ENCODE assay signal across 20 mouse cellular contexts in the genomic region with DNA sequence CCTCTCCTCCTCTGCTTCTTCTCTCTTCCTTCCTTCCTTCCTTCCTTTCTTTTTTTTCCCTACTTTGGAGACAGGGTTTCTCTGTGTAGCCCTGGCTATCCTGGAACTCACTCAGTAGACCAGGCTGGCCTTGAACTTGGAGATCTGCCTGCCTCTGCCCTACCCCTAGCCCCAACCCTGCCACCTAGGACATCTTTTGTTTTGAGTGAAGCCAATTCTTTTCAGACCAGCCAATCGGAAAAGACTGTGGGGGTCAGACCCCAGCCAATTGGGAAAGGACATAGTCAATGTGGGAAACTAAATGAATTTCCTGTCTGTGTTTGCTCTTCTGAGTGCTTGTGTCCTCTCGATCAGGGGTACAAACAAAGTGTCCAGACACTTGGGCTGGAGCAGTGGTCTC. TPM values are rescaled to one million over a fixed set of nuclear protein-coding genes. Genes with fewer than 3 reads are reported as not detected.
A peak's percentile ranks its signal among the peaks of the same experiment; 100 is the strongest.
DNase-seq lines count a peak whose midpoint lies in the region; ATAC-seq lines count a peak whose summit lies in the region.
"Had no signal": no experiment of that assay in that cellular context is flagged by ENCODE, and none has a peak within 500 bp of the region (broad histone marks: within the 10 kb centered on the region; RNA-seq: fewer than 3 reads in every experiment).

No protein-coding gene starts in this region.

- H3K4me1 ChIP-seq in heart, embryonic 14.5 days (ENCODE audit: control insufficient read depth in 2 of 2, insufficient read depth in 2 of 2, low read length in 2 of 2): peaks cover 26 to 40% of the 10 kb centered on the region in 2 experiments
- peaks cover 57% of the 10 kb centered on the region for H3K4me1 ChIP-seq in midbrain, embryonic 10.5 days
- H3K4me1 ChIP-seq in midbrain, embryonic 16.5 days (ENCODE audit: control insufficient read depth, insufficient read depth, low read length): peaks cover 3% of the 10 kb centered on the region; the same call in 1 of the 2 replicates
- H3K4me1 ChIP-seq in limb, embryonic 12.5 days (replicated peaks): peaks cover 15% of the 10 kb centered on the region
- H3K4me1 ChIP-seq in hindbrain, embryonic 13.5 days (replicated peaks): peaks cover 21% of the 10 kb centered on the region

- no peaks in the 10 kb centered on the region for H3K36me3 ChIP-seq in heart, embryonic 14.5 days (ENCODE audit: control insufficient read depth, insufficient read depth, low read length)
- H3K36me3 ChIP-seq in midbrain, embryonic 10.5 days: no peaks in the 10 kb centered on the region
- no peaks in the 10 kb centered on the region for H3K36me3 ChIP-seq in midbrain, embryonic 16.5 days (ENCODE audit: control insufficient read depth, insufficient read depth, low read length)
- H3K36me3 ChIP-seq in limb, embryonic 12.5 days: no peaks in the 10 kb centered on the region
- no peaks in the 10 kb centered on the region for H3K36me3 ChIP-seq in hindbrain, embryonic 13.5 days
- H3K36me3 ChIP-seq: embryonic facial prominence, embryonic 12.5 days; hindbrain, embryonic 12.5 days; neural tube, embryonic 12.5 days had no signal

- no peak overlapping the region for H3K4me2 ChIP-seq in heart, embryonic 14.5 days (ENCODE audit: low read length)
- no peak overlapping the region for H3K4me2 ChIP-seq in midbrain, embryonic 16.5 days (ENCODE audit: low read length)
- no peak overlapping the region for H3K4me2 ChIP-seq in limb, embryonic 12.5 days
- no peak overlapping the region for H3K4me2 ChIP-seq in hindbrain, embryonic 13.5 days
- H3K4me2 ChIP-seq: embryonic facial prominence, embryonic 12.5 days; hindbrain, embryonic 12.5 days; neural tube, embryonic 12.5 days had no signal

- H3K27me3 ChIP-seq in heart, embryonic 14.5 days (ENCODE audit: control insufficient read depth, insufficient read depth, low read length): no peaks in the 10 kb centered on the region
- H3K27me3 ChIP-seq in midbrain, embryonic 10.5 days (ENCODE audit: low read depth, poor library complexity, severe bottlenecking): no peaks in the 10 kb centered on the region
- H3K27me3 ChIP-seq in midbrain, embryonic 16.5 days (ENCODE audit: control insufficient read depth, insufficient read depth, low read depth, low read length): no peaks in the 10 kb centered on the region; the same call in 1 of the 2 replicates
- no peaks in the 10 kb centered on the region for H3K27me3 ChIP-seq in limb, embryonic 12.5 days
- 0 out of 2 replicates have a peak, but pooled peaks cover 3% of the 10 kb centered on the region for H3K27me3 ChIP-seq in hindbrain, embryonic 13.5 days
- H3K27me3 ChIP-seq: embryonic facial prominence, embryonic 12.5 days; hindbrain, embryonic 12.5 days; neural tube, embryonic 12.5 days had no signal

- intact Hi-C loops in heart, postnatal 25 days (cut with DNase I): no loop called here

- no peak for DNase-seq in heart, postnatal 25 days (ENCODE audit: low spot score)
- DNase-seq in midbrain, embryonic 10.5 days (ENCODE audit: low spot score): no peak
- DNase-seq: adrenal gland, postnatal 10 days; cerebellum, adult 11-12 months; cerebellum, postnatal 36 days; heart, adult 11 months; kidney, adult 18-20 months; kidney, postnatal 14 days; lung, postnatal 14 days; right cerebral cortex, postnatal 14 days had no signal

- peak overlapping the region; percentile 0 to 42; a peak in 1 of 4 replicates for H3K27ac ChIP-seq in heart, embryonic 14.5 days (replicated peaks in 1 of 2; ENCODE audit: control insufficient read depth in 1 of 2, insufficient read depth in 1 of 2, low read depth in 2 of 2, low read length in 2 of 2)
- peak overlapping the region; percentile 55; the same call in 1 of the 2 replicates for H3K27ac ChIP-seq in midbrain, embryonic 10.5 days (replicated peaks)
- no peak overlapping the region for H3K27ac ChIP-seq in midbrain, embryonic 16.5 days (ENCODE audit: low read length)
- peak overlapping the region; percentile 4; the same call in 1 of the 2 replicates for H3K27ac ChIP-seq in limb, embryonic 12.5 days
- H3K27ac ChIP-seq in hindbrain, embryonic 13.5 days: no peak overlapping the region
- H3K27ac ChIP-seq: hindbrain, embryonic 12.5 days; left cerebral cortex, adult 2 months; neural tube, embryonic 12.5 days; stomach, postnatal 0 days had no signal

- no peak overlapping the region for H3K4me3 ChIP-seq in heart, embryonic 14.5 days (ENCODE audit: control insufficient read depth in 1 of 2, insufficient read depth in 1 of 2, low read depth in 1 of 2, low read length in 2 of 2)
- no peak overlapping the region for H3K4me3 ChIP-seq in midbrain, embryonic 10.5 days
- H3K4me3 ChIP-seq in midbrain, embryonic 16.5 days (ENCODE audit: low read depth, low read length): no peak overlapping the region
- no peak overlapping the region for H3K4me3 ChIP-seq in limb, embryonic 12.5 days (replicated peaks)
- no peak overlapping the region for H3K4me3 ChIP-seq in hindbrain, embryonic 13.5 days
- H3K4me3 ChIP-seq: embryonic facial prominence, embryonic 12.5 days; hindbrain, embryonic 12.5 days; left cerebral cortex, adult 2 months; neural tube, embryonic 12.5 days had no signal

- 0 out of 2 replicates have a peak, but pooled peaks cover 2% of the 10 kb centered on the region for H3K9me3 ChIP-seq in heart, embryonic 14.5 days (ENCODE audit: control insufficient read depth, low read length)
- H3K9me3 ChIP-seq in midbrain, embryonic 10.5 days (replicated peaks): peaks cover 9% of the 10 kb centered on the region; the same call in 1 of the 2 replicates
- H3K9me3 ChIP-seq in midbrain, embryonic 16.5 days (replicated peaks; ENCODE audit: control insufficient read depth, low read length, poor library complexity, severe bottlenecking): no peaks in the 10 kb centered on the region
- no peaks in the 10 kb centered on the region for H3K9me3 ChIP-seq in limb, embryonic 12.5 days
- H3K9me3 ChIP-seq in hindbrain, embryonic 13.5 days: no peaks in the 10 kb centered on the region
- H3K9me3 ChIP-seq: embryonic facial prominence, embryonic 12.5 days; hindbrain, embryonic 12.5 days; neural tube, embryonic 12.5 days had no signal

- no peak for ATAC-seq in heart, embryonic 14.5 days (ENCODE audit: insufficient number of reproducible peaks, insufficient read depth, low FRiP score, low read depth)
- ATAC-seq in midbrain, embryonic 16.5 days: no peak
- no peak for ATAC-seq in limb, embryonic 12.5 days (ENCODE audit: insufficient number of reproducible peaks, insufficient read depth, low FRiP score, low TSS enrichment, low read depth)
- no peak for ATAC-seq in activated CD4-positive, CD25-positive, alpha-beta regulatory T cell, adult 4 months
- no peak for ATAC-seq in hindbrain, embryonic 13.5 days (ENCODE audit: low FRiP score)

- H3K9ac ChIP-seq in heart, embryonic 14.5 days (ENCODE audit: low read length): no peak overlapping the region
- H3K9ac ChIP-seq in midbrain, embryonic 16.5 days (ENCODE audit: low read depth, low read length): no peak overlapping the region
- no peak overlapping the region for H3K9ac ChIP-seq in limb, embryonic 12.5 days (replicated peaks)
- H3K9ac ChIP-seq in hindbrain, embryonic 13.5 days: no peak overlapping the region
- H3K9ac ChIP-seq: embryonic facial prominence, embryonic 12.5 days; hindbrain, embryonic 12.5 days; neural tube, embryonic 12.5 days had no signal

- WGBS in heart, embryonic 14.5 days: 58% methylated on average over 2 of the region's 2 CpGs
- 75% methylated on average over 2 of the region's 2 CpGs for WGBS in midbrain, embryonic 10.5 days
- WGBS in midbrain, embryonic 16.5 days: 76% methylated on average over 2 of the region's 2 CpGs
- WGBS in limb, embryonic 12.5 days: 69% methylated on average over 2 of the region's 2 CpGs
- WGBS in hindbrain, embryonic 13.5 days: 76% methylated on average over 2 of the region's 2 CpGs

RNA-seq across cellular contexts. Expression of a gene that starts 42.0 kb away (rescaled TPM):
- 14.1 and 16.5 TPM in 2 replicates for polyA plus RNA-seq in heart, embryonic 14.5 days (2014; fragmentation: Nextera tagmentation; extraction: Ambion mirVana)
- total RNA-seq in heart, postnatal 25 days (2021): 10 to 100 TPM; 22.1 to 32.7 TPM
- polyA plus RNA-seq in midbrain, embryonic 10.5 days (2016; fragmentation: Nextera tagmentation; extraction: Ambion mirVana): 27.2 and 33.8 TPM in 2 replicates
- polyA plus RNA-seq in midbrain, embryonic 16.5 days (2015; fragmentation: Nextera tagmentation; extraction: Ambion mirVana): 7.3 and 7.6 TPM in 2 replicates
- 21.4 and 24.2 TPM in 2 replicates for polyA plus RNA-seq in limb, embryonic 12.5 days (2016; fragmentation: Nextera tagmentation; extraction: Ambion mirVana)
- polyA plus RNA-seq in activated CD4-positive, CD25-positive, alpha-beta regulatory T cell, adult 4 months (2017; shearing (Covaris generic)): 100 to 1,000 TPM; 291 to 376 TPM
- 12.7 and 13.8 TPM in 2 replicates for polyA plus RNA-seq in hindbrain, embryonic 13.5 days (2015; fragmentation: Nextera tagmentation; extraction: Ambion mirVana)

Comparison
In these comparisons a context has a peak if more than half of its experiments do, and no peak if none do; other contexts are left out.
1. H3K27ac ChIP-seq: peak in heart, embryonic 14.5 days (2 of 2), midbrain, embryonic 10.5 days (single experiment) and limb, embryonic 12.5 days (single experiment); none in midbrain, embryonic 16.5 days (single experiment) and hindbrain, embryonic 13.5 days (single experiment).